Mouse (Mus musculus): ENCODE measurements at regions not wholly inside any gene's neighbourhood (a gene's known extent, or its start where the extent isn't known, plus 50 kb on each side); places are given as distances from the start of the nearest gene placed in this dataset.

DNA sequence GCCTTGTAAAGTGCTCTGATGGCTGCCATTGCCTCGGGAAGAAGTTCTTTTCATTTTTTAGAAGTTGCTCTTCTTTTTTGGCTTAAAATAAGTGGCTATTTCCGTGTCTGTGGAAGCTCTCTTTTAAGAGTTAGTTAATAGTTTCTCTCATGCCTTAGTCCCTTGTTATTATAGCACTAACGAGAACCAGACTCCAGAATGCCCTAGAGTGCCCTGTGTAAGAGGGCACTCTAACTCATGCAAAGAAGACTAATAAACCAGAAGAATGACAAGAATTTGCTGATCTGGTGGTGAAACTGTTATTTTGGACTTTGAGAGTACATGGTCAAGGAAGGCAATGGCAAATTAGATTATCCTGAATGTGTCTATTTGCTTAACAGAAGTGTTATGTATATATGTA, 202.6 kb downstream of the Dkk2 start:
- TF ChIP-seq POLR2A (IDR thresholded peaks at IDR 0.05; ENCODE audit: borderline replicate concordance, low read depth, low read length) (no peak), CTCF (IDR thresholded peaks at IDR 0.05; ENCODE audit: low read depth, low read length) (no peak)

Measured in bone marrow macrophage, adult 2 months (primary cell).